Mouse (Mus musculus) hindbrain, embryonic 13.5 days (tissue): Measurements from ENCODE around the gene Brip1. TPM values are rescaled to one million over a fixed set of nuclear protein-coding genes. Genes with fewer than 3 reads are reported as not detected.

ENCODE experiments used
- ATAC-seq: fragments of 200-750 bp; cut with Nextera tagmentation; 2 replicates; pipeline ENCODE4 v1.8.0; 2017; ENCODE audit warnings: moderate TSS enrichment; ENCODE audit not compliant: low FRiP score
- H3K27ac ChIP-seq: fragments of 300-500 bp; sonication (generic); 2 replicates; pipeline ENCODE4 v1.5.1; 2015; ENCODE audit warnings: inconsistent platforms, mild to moderate bottlenecking, moderate library complexity
- H3K27me3 ChIP-seq: fragments of 300-500 bp; sonication (generic); 2 replicates; pipeline ENCODE4 v1.6.1; 2015; ENCODE audit warnings: mild to moderate bottlenecking, inconsistent platforms
- H3K36me3 ChIP-seq: fragments of 300-500 bp; sonication (generic); 2 replicates; pipeline ENCODE4 v1.6.1; 2015; ENCODE audit warnings: mild to moderate bottlenecking, inconsistent platforms
- H3K4me1 ChIP-seq: fragments of 300-500 bp; sonication (generic); replicated peaks from 2 replicates; pipeline ENCODE4 v1.6.1; 2015; ENCODE audit warnings: inconsistent platforms
- H3K4me2 ChIP-seq: fragments of 300-500 bp; sonication (generic); 2 replicates; pipeline ENCODE4 v1.6.1; 2015; ENCODE audit warnings: inconsistent platforms, mild to moderate bottlenecking, moderate library complexity
- H3K4me3 ChIP-seq: fragments of 300-500 bp; sonication (generic); 2 replicates; pipeline ENCODE4 v1.5.1; 2015; ENCODE audit warnings: mild to moderate bottlenecking, inconsistent platforms
- H3K9ac ChIP-seq: fragments of 300-500 bp; sonication (generic); 2 replicates; pipeline ENCODE4 v1.6.1; 2015; ENCODE audit warnings: mild to moderate bottlenecking, inconsistent platforms
- H3K9me3 ChIP-seq: fragments of 300-500 bp; sonication (generic); 2 replicates; pipeline ENCODE4 v1.6.1; 2016; ENCODE audit warnings: inconsistent platforms
- WGBS: fragments of 180-500 bp; shearing (Covaris S2); methylation state at CpG from one replicate; pipeline ENCODE4 v1.1.7; 2015; 5-methylcytosine and 5-hydroxymethylcytosine counted together
- polyA plus RNA-seq: library from polyadenylated mRNA; unstranded; fragments of >200 nt; fragmentation: Nextera tagmentation; extraction: Ambion mirVana; gene quantifications from 2 replicates; pipeline ENCODE4 v1.2.1, GENCODE M21; 2015

Gene Brip1
- polyA plus RNA-seq, 1 experiment from 2014 or later: 2.3 TPM

DNA sequence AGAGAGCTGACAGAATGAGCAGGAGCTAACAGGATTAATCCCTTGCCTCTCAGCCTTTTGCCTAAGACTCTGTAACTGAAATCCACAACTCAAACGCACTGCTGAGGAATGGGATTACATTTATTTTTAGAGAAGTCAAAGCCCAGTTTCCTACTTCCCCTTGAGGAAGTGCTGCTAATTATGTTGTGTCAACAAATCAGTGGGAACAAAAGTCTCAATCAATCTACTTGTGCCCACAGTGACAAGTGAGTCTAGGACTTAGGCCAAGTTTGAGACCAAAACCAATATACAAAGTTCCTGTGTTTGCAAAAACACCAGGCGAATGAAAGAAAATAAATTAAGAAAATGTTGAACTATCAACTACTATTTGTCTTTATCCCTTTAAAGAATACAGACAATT is 101.7 kb downstream of the Brip1 start:
- no peak overlapping the region for H3K4me2 ChIP-seq
- H3K9me3 ChIP-seq: no peaks in the 10 kb centered on the region
- WGBS: 72% methylated on average over 2 of the region's 2 CpGs
- ATAC-seq: no peak
- no peak overlapping the region for H3K4me3 ChIP-seq
- no peak overlapping the region for H3K9ac ChIP-seq
- no peaks in the 10 kb centered on the region for H3K4me1 ChIP-seq
- H3K36me3 ChIP-seq: 0 out of 2 replicates have a peak, but pooled peaks cover 6% of the 10 kb centered on the region
- no peaks in the 10 kb centered on the region for H3K27me3 ChIP-seq
- no peak overlapping the region for H3K27ac ChIP-seq

GRCm38 (mm10) chr11:86088815-86089214 is 112.2 kb downstream of the Brip1 start:
- Histone ChIP-seq H3K36me3 (no peaks in the 10 kb centered on the region), H3K9me3 (no peaks in the 10 kb centered on the region), H3K4me3 (no peak overlapping the region), H3K27me3 (no peaks in the 10 kb centered on the region), H3K9ac (no peak overlapping the region), H3K4me1 (no peaks in the 10 kb centered on the region), H3K4me2 (no peak overlapping the region), H3K27ac (no peak overlapping the region)
- ATAC-seq: no peak

DNA sequence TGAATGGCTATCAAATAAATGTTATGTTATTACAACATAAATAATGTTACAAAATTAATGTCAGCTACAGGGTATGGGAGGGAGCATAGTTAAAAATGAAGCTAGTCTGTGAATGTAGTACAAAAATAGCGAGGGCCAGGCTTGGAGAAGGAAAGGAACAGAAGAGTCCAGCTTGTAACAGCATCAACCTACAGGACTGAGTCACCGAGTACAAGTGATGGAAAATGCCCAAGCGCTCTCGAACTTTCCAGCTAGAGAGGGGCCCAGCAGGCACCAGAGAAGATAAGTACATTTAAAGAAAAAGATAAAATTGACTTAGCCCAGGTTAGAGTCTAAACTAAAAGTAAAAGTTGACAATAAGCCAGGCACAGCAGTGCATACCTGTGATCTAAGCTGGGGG is 116.5 kb downstream of the Brip1 start:
- Histone ChIP-seq H3K9me3 (no peaks in the 10 kb centered on the region), H3K9ac (no peak overlapping the region), H3K4me3 (no peak overlapping the region), H3K27me3 (no peaks in the 10 kb centered on the region), H3K4me2 (no peak overlapping the region), H3K36me3 (no peaks in the 10 kb centered on the region), H3K4me1 (no peaks in the 10 kb centered on the region), H3K27ac (no peak overlapping the region)
- WGBS: 87% methylated on average over 4 of the region's 4 CpGs
- no peak for ATAC-seq

- Histone ChIP-seq H3K27ac (no peak overlapping the region), H3K4me2 (no peak overlapping the region), H3K9ac (no peak overlapping the region), H3K9me3 (no peaks in the 10 kb centered on the region), H3K27me3 (no peaks in the 10 kb centered on the region), H3K36me3 (no peaks in the 10 kb centered on the region), H3K4me1 (no peaks in the 10 kb centered on the region), H3K4me3 (no peak overlapping the region)
- WGBS: 87% methylated on average over 8 of the region's 8 CpGs
- no peak for ATAC-seq
These were observed 123.0 kb downstream of the Brip1 start for GRCm38 (mm10) chr11:86078025-86078424.

GRCm38 (mm10) chr11:86076966-86077365 is 124.0 kb downstream of the Brip1 start:
- H3K27ac ChIP-seq: no peak overlapping the region
- no peaks in the 10 kb centered on the region for H3K4me1 ChIP-seq
- no peaks in the 10 kb centered on the region for H3K36me3 ChIP-seq
- no peak overlapping the region for H3K9ac ChIP-seq
- WGBS: 77% methylated on average over 7 of the region's 7 CpGs
- no peaks in the 10 kb centered on the region for H3K9me3 ChIP-seq
- no peak overlapping the region for H3K4me3 ChIP-seq
- no peak for ATAC-seq
- no peaks in the 10 kb centered on the region for H3K27me3 ChIP-seq
- H3K4me2 ChIP-seq: no peak overlapping the region

- no peaks in the 10 kb centered on the region for H3K36me3 ChIP-seq
- no peaks in the 10 kb centered on the region for H3K9me3 ChIP-seq
- H3K4me1 ChIP-seq: no peaks in the 10 kb centered on the region
- H3K9ac ChIP-seq: no peak overlapping the region
- H3K27me3 ChIP-seq: no peaks in the 10 kb centered on the region
- no peak for ATAC-seq
- H3K4me3 ChIP-seq: no peak overlapping the region
- H3K27ac ChIP-seq: no peak overlapping the region
- no peak overlapping the region for H3K4me2 ChIP-seq
- 95% methylated on average over 5 of the region's 5 CpGs for WGBS
These were observed 124.6 kb downstream of the Brip1 start for GRCm38 (mm10) chr11:86076403-86076802.

- H3K9ac ChIP-seq: no peak overlapping the region
- no peak for ATAC-seq
- H3K4me3 ChIP-seq: no peak overlapping the region
- no peaks in the 10 kb centered on the region for H3K36me3 ChIP-seq
- 88% methylated on average over 1 of the region's 1 CpGs for WGBS
- no peaks in the 10 kb centered on the region for H3K9me3 ChIP-seq
- no peaks in the 10 kb centered on the region for H3K4me1 ChIP-seq
- H3K27ac ChIP-seq: no peak overlapping the region
- no peaks in the 10 kb centered on the region for H3K27me3 ChIP-seq
- no peak overlapping the region for H3K4me2 ChIP-seq
These were observed 125.6 kb downstream of the Brip1 start for GRCm38 (mm10) chr11:86075371-86075770.

DNA sequence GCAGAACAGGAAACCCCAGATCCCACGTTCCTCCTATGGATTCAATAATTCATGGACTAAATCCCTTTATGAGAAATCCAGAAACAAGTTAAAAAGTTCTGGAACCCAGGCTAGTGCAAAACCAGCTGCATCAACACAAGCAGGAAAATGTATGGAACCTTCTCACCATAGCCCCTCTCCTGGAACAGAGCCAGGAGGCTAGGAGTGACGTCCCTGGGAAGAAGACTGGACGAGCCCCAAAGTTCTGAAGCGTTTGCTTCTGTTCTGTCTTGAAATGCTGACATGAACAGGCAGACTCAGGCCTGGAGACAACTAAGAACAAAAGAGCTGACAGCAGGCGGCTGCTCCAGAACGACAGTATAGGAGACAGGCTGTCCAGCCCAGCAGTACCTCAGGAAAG is 132.3 kb downstream of the Brip1 start:
- Histone ChIP-seq H3K36me3 (no peaks in the 10 kb centered on the region), H3K9ac (no peak overlapping the region), H3K4me2 (no peak overlapping the region), H3K9me3 (no peaks in the 10 kb centered on the region), H3K27me3 (no peaks in the 10 kb centered on the region), H3K27ac (no peak overlapping the region), H3K4me1 (no peaks in the 10 kb centered on the region), H3K4me3 (no peak overlapping the region)
- whole genome bisulfite sequencing: 50% methylated on average over 6 of the region's 6 CpGs
- ATAC-seq: no peak

DNA sequence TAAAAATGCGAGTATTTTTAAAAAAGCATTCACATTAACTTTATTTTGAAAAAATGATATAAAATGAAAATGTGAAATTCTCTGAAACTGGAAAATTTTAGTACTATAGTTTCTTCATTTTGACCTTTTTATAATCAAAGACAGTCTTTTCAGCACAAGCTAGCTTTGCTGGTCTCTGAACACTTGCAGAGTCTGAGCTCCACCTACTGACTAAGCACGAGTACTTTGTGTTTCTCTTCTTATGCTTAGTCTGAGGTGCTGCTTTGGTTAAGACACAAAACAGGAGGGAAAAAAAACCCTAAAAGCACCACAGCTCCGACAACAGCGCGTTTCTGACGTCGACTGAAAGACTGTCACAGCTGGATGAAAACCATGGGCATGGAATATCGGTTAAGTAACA is 133.8 kb downstream of the Brip1 start:
- no peaks in the 10 kb centered on the region for H3K9me3 ChIP-seq
- WGBS: 78% methylated on average over 8 of the region's 8 CpGs
- H3K27me3 ChIP-seq: no peaks in the 10 kb centered on the region

GRCm38 (mm10) chr11:86064881-86065280 is 136.1 kb downstream of the Brip1 start:
- Histone ChIP-seq H3K4me3 (no peak overlapping the region), H3K4me1 (no peaks in the 10 kb centered on the region), H3K9me3 (no peaks in the 10 kb centered on the region), H3K4me2 (no peak overlapping the region), H3K9ac (no peak overlapping the region), H3K27me3 (no peaks in the 10 kb centered on the region), H3K27ac (no peak overlapping the region), H3K36me3 (no peaks in the 10 kb centered on the region)
- 89% methylated on average over 5 of the region's 5 CpGs for WGBS
- ATAC-seq: no peak

More for the DNA sequence above, 133.8 kb downstream of the Brip1 start:
- Histone ChIP-seq H3K9ac (no peak overlapping the region), H3K4me3 (no peak overlapping the region), H3K36me3 (no peaks in the 10 kb centered on the region), H3K27ac (no peak overlapping the region), H3K4me1 (no peaks in the 10 kb centered on the region), H3K4me2 (no peak overlapping the region)
- no peak for ATAC-seq

DNA sequence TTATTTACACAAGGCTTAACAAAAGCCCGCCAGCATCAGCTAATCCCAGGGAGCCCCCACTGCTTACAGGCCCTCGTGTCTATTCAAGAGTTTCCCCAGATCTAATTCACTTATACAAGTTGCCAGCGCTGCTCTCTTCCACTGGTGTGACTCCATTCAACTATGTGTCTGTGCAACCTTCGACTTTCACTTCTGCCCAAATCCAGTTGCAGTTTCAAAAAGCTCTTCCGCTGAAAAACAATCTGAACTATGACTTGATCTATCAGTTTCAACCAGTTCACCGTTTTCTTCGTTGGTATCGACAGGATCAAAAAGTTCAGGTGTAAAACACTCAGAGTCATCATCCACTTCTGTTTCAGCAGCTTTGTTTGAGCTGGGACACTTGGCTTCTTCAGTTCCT is 139.8 kb downstream of the Brip1 start:
- WGBS: 88% methylated on average over 8 of the region's 8 CpGs

GRCm38 (mm10) chr11:86059123-86059522 is 141.9 kb downstream of the Brip1 start:
- ATAC-seq: no peak
- Histone ChIP-seq H3K27ac (no peak overlapping the region), H3K36me3 (no peaks in the 10 kb centered on the region), H3K4me1 (no peaks in the 10 kb centered on the region), H3K9me3 (no peaks in the 10 kb centered on the region), H3K4me3 (no peak overlapping the region), H3K9ac (no peak overlapping the region), H3K4me2 (no peak overlapping the region), H3K27me3 (no peaks in the 10 kb centered on the region)
- 76% methylated on average over 4 of the region's 4 CpGs for WGBS

More for the DNA sequence above, 139.8 kb downstream of the Brip1 start:
- Histone ChIP-seq H3K9ac (no peak overlapping the region), H3K4me3 (no peak overlapping the region), H3K4me1 (no peaks in the 10 kb centered on the region), H3K9me3 (no peaks in the 10 kb centered on the region), H3K27ac (no peak overlapping the region), H3K4me2 (no peak overlapping the region), H3K27me3 (no peaks in the 10 kb centered on the region), H3K36me3 (no peaks in the 10 kb centered on the region)
- ATAC-seq: no peak

- Histone ChIP-seq H3K9ac (no peak overlapping the region), H3K27me3 (no peaks in the 10 kb centered on the region), H3K4me2 (no peak overlapping the region), H3K36me3 (no peaks in the 10 kb centered on the region), H3K4me1 (0 out of 2 replicates have a peak, but pooled peaks cover 3% of the 10 kb centered on the region), H3K9me3 (no peaks in the 10 kb centered on the region), H3K4me3 (no peak overlapping the region), H3K27ac (no peak overlapping the region)
- ATAC-seq: no peak
- WGBS: 74% methylated on average over 7 of the region's 7 CpGs
These were observed 145.2 kb downstream of the Brip1 start for GRCm38 (mm10) chr11:86055806-86056205.

DNA sequence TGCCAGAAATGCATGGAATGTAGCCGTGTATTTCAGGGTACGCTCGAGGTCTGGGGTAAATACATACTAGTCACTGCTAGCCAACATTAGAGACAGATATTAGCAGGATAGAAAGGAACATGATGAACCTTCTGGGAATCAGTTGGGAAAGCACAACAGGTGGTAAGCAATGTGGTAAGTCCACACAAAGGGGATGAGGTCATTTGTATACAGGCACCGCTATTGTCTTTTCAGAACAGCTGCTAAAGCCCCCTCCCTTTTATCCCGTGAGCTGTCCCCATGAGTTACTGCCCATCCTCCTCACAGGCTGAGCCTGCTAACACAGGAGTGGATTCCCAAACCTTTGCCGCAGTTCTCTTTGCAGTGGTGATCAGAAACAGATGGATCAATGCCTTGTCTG is 149.6 kb downstream of the Brip1 start:
- 0 out of 2 replicates have a peak, but pooled peaks cover 3% of the 10 kb centered on the region for H3K4me1 ChIP-seq
- WGBS: 11% methylated on average over 6 of the region's 6 CpGs
- H3K27ac ChIP-seq: no peak overlapping the region
- H3K9me3 ChIP-seq: no peaks in the 10 kb centered on the region
- H3K9ac ChIP-seq: no peak overlapping the region
- H3K27me3 ChIP-seq: no peaks in the 10 kb centered on the region
- no peak overlapping the region for H3K4me3 ChIP-seq
- no peaks in the 10 kb centered on the region for H3K36me3 ChIP-seq
- ATAC-seq: no peak
- H3K4me2 ChIP-seq: no peak overlapping the region
